Mouse (Mus musculus) C2C12 (cell line): ENCODE data around the gene Actn1. TPM values are rescaled to one million over a fixed set of nuclear protein-coding genes. Genes with fewer than 3 reads are reported as not detected.

Source experiments
- H3K27me3 ChIP-seq: one replicate; pipeline ENCODE4 v1.6.1; 2011; ENCODE audit not compliant: control insufficient read depth, insufficient read depth, insufficient read length
- H3K36me3 ChIP-seq: one replicate; pipeline ENCODE4 v1.6.1; 2011; ENCODE audit not compliant: control insufficient read depth, insufficient read depth
- H3K4me3 ChIP-seq: one replicate; pipeline ENCODE4 v1.5.1; 2011; ENCODE audit warnings: mild to moderate bottlenecking, control low read depth; ENCODE audit not compliant: poor library complexity, insufficient read depth, severe bottlenecking
- H3K79me2 ChIP-seq: one replicate; pipeline ENCODE4 v1.6.1; 2011; ENCODE audit not compliant: control insufficient read depth, insufficient read depth
- H3K79me3 ChIP-seq: one replicate; pipeline ENCODE4 v1.6.1; 2011; ENCODE audit warnings: low read depth, control low read depth
- H3ac ChIP-seq: one replicate; pipeline ENCODE3; 2011; ENCODE audit warnings: low read depth; ENCODE audit not compliant: control insufficient read depth, insufficient read length
- CEBPB ChIP-seq: IDR thresholded peaks from one replicate; pipeline ENCODE4 v1.6.1; 2011; ENCODE audit warnings: low read depth, mild to moderate bottlenecking, control low read depth, moderate library complexity
- CTCF ChIP-seq: IDR thresholded peaks from one replicate; pipeline ENCODE4 v1.5.1; 2011; ENCODE audit not compliant: control insufficient read depth, insufficient read depth, insufficient read length
- FOSL1 ChIP-seq: IDR thresholded peaks from one replicate; pipeline ENCODE4 v1.8.0; 2011; ENCODE audit warnings: mild to moderate bottlenecking, low read length; ENCODE audit not compliant: poor library complexity, insufficient read depth, severe bottlenecking
- MAX ChIP-seq: IDR thresholded peaks from one replicate; pipeline ENCODE4 v1.6.1; 2011; ENCODE audit warnings: mild to moderate bottlenecking, control low read depth
- MYOD1 ChIP-seq: IDR thresholded peaks from one replicate; pipeline ENCODE4 v1.6.1; 2011; ENCODE audit warnings: low read depth; ENCODE audit not compliant: control insufficient read depth, insufficient read length
- MYOG ChIP-seq: IDR thresholded peaks from one replicate; pipeline ENCODE4 v1.6.1; 2011; ENCODE audit not compliant: control insufficient read depth, insufficient read length; ENCODE audit errors: extremely low read depth
- USF1 ChIP-seq: IDR thresholded peaks from one replicate; pipeline ENCODE4 v1.6.1; 2011; ENCODE audit warnings: low read depth, mild to moderate bottlenecking, control low read depth, moderate library complexity
- polyA plus RNA-seq: library from polyadenylated mRNA; unstranded; fragments of >200 nt; fragmentation: generic; extraction: Trizol; gene quantifications from one replicate; pipeline ENCODE4 v1.2.1, GENCODE M21; 2012; ENCODE audit warnings: missing spikeins

Gene Actn1
- polyA plus RNA-seq, 1 experiment: 301 TPM

DNA sequence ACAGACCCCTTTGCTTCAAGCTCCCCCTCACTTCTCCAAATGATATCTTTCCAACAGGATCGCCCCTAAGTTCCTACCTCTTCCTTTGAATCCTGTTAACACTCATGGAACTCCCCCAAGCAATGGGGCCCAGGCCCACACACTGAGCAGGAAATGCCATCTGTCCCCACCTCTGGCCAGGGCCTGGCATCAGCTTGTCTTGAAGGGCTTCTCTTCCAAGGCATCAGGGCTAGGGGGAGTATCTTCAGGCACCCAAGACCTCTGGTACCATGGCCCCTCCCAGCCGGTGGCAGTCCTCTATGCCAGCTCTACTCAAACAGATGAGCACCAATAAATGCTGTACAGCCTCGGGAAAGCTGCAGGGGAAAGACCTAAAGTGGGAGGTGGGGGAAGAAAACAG, 135.4 kb downstream of the Actn1 start:
- Histone ChIP-seq H3K79me2 (no peaks in the 10 kb centered on the region), H3ac (no peak overlapping the region), H3K36me3 (no peaks in the 10 kb centered on the region), H3K27me3 (no peaks in the 10 kb centered on the region), H3K4me3 (no peak overlapping the region), H3K79me3 (no peaks in the 10 kb centered on the region)
- TF ChIP-seq CTCF: no peak
- TF ChIP-seq CEBPB: no peak
- TF ChIP-seq MYOG: no peak

DNA sequence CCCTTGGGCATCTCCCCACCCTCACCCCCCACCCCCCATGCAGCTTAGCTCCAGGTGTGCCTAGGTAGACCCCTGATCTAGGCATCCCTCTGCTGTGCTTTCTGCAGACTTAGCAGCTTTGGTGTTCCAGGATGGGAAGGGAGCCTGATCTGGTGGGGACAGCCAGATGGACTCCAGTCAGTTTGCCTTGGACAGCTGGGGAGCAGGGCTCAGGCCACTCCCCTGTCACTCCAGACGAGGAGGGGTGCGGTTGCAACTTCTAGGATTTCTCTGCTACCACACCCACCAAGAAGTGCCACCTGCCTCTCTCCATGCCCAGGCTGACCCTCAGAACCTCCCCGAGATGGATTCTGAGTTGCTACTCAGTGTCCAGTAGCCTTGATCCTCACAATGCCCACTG, 136.0 kb downstream of the Actn1 start:
- H3K36me3 ChIP-seq: no peaks in the 10 kb centered on the region

DNA sequence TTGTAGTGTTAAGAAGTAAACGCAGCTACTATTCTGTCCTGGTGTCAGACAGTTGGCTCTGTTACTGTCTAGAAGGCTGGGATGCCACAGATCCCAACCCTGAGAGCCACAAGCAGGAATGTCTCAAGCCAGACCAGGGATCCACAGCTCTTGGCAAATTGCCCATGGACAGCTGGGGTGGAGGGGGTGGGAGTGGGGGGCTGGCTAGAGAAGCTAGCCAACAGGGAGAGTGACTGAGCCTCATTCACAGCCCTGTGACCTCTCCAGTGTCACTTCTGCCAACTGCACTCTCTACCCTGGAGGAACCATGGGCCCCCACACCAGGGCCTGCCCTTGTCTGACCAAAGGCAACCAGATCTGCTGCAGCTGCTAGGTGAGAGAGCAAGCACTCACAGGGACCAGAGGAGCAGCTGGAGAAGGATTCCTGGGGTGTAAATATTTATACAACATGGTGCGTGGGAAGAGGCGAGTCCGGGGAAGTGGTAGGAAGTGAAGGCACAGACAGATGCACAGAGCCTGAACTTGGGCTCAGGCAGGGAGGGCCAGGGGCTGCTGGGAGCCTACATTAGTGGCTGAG, 136.9 kb downstream of the Actn1 start:
- TF ChIP-seq USF1 (no peak), FOSL1 (no peak), MYOG (no peak), CTCF (no peak), CEBPB (no peak), MYOD1 (no peak), MAX (no peak)
- Histone ChIP-seq H3K79me2 (no peaks in the 10 kb centered on the region), H3K4me3 (no peak overlapping the region), H3ac (no peak overlapping the region), H3K79me3 (no peaks in the 10 kb centered on the region), H3K36me3 (no peaks in the 10 kb centered on the region), H3K27me3 (no peaks in the 10 kb centered on the region)

More for the DNA sequence above, 136.0 kb downstream of the Actn1 start:
- TF ChIP-seq MYOD1 (no peak), FOSL1 (no peak), CTCF (no peak), USF1 (no peak), MYOG (no peak), CEBPB (no peak), MAX (no peak)
- Histone ChIP-seq H3K79me2 (no peaks in the 10 kb centered on the region), H3K79me3 (no peaks in the 10 kb centered on the region), H3ac (no peak overlapping the region), H3K27me3 (no peaks in the 10 kb centered on the region), H3K4me3 (no peak overlapping the region)

- Histone ChIP-seq H3K79me3 (no peaks in the 10 kb centered on the region), H3K79me2 (no peaks in the 10 kb centered on the region), H3K36me3 (no peaks in the 10 kb centered on the region), H3ac (no peak overlapping the region), H3K4me3 (no peak overlapping the region), H3K27me3 (no peaks in the 10 kb centered on the region)
- TF ChIP-seq MAX (no peak), CTCF (no peak), CEBPB (no peak), MYOG (no peak), MYOD1 (no peak), USF1 (no peak), FOSL1 (no peak)
These were observed 138.7 kb downstream of the Actn1 start for GRCm38 (mm10) chr12:80121438-80121837.

DNA sequence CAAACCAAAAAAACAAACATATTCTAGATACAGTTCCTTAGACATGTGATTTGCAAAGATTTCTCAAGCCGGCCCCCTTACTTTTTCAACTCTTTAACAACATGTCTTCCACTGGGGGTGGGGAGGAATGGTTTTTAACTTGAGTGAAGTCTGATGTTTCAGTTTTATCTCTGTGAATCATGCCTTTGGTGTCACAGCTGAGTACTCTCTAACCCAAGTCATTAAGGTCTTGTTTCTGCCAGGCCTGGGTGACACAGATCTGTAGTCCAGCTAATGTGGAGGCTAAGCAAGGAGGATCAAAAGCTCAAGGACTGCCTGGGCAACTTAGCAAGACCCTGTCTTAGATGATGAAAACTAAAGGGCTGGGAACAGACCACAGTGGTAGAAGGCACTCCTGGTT, 141.6 kb downstream of the Actn1 start:
- Histone ChIP-seq H3ac (no peak overlapping the region), H3K36me3 (no peaks in the 10 kb centered on the region), H3K79me2 (no peaks in the 10 kb centered on the region), H3K27me3 (no peaks in the 10 kb centered on the region), H3K4me3 (no peak overlapping the region), H3K79me3 (no peaks in the 10 kb centered on the region)
- TF ChIP-seq MAX: no peak
- TF ChIP-seq USF1: no peak
- no peak for TF ChIP-seq FOSL1
- no peak for TF ChIP-seq CTCF
- no peak for TF ChIP-seq MYOD1
- TF ChIP-seq MYOG: no peak
- no peak for TF ChIP-seq CEBPB

Other genes starting within 250 kb of the Actn1 start
- 4.7 TPM for gene Zfp36l1, start 147.4 kb downstream of the Actn1 start, polyA plus RNA-seq
- gene Dcaf5, start 176.2 kb upstream of the Actn1 start, polyA plus RNA-seq: 7.8 TPM
- 5.2 TPM for gene Exd2, start 202.7 kb upstream of the Actn1 start, polyA plus RNA-seq